Mouse (Mus musculus): ENCODE measurements around the gene Hecw2. TPM values are rescaled to one million over a fixed set of nuclear protein-coding genes. Genes with fewer than 3 reads are reported as not detected.

The Hecw2 gene
- polyA plus RNA-seq, 1 experiment from 2014 or later, result 8.3 TPM

- H3K4me2 ChIP-seq, result peak overlapping the region; percentile 77
- H3K27ac ChIP-seq (replicated peaks), result no peak overlapping the region
- peak overlapping the region; percentile 78 for H3K9ac ChIP-seq
- H3K36me3 ChIP-seq, result no peaks in the 10 kb centered on the region
- no peaks in the 10 kb centered on the region for H3K9me3 ChIP-seq
- no peaks in the 10 kb centered on the region for H3K27me3 ChIP-seq
- 1% methylated on average over 17 of the region's 17 CpGs for WGBS
- peak; percentile 60 for ATAC-seq (ENCODE audit: low read depth)
- H3K4me3 ChIP-seq, result peak overlapping the region; percentile 83
- peaks cover 8% of the 10 kb centered on the region; the same call in 1 of the 2 replicates for H3K4me1 ChIP-seq (replicated peaks)
Observed at GRCm38 (mm10) chr1:53784291-53784720, 410.7 kb downstream of the Hecw2 start.

- WGBS, result 90% methylated on average over 1 of the region's 1 CpGs
Observed at GRCm38 (mm10) chr1:53782956-53783355, 412.0 kb downstream of the Hecw2 start.

GRCm38 (mm10) chr1:53782079-53782478, 412.9 kb downstream of the Hecw2 start:
- H3K4me1 ChIP-seq (replicated peaks), result peaks cover 8% of the 10 kb centered on the region; the same call in 1 of the 2 replicates
- no peak overlapping the region for H3K4me2 ChIP-seq
- no peaks in the 10 kb centered on the region for H3K36me3 ChIP-seq
- H3K4me3 ChIP-seq, result no peak overlapping the region
- no peak overlapping the region for H3K27ac ChIP-seq (replicated peaks)
- no peak for ATAC-seq (ENCODE audit: low read depth)
- H3K9ac ChIP-seq, result no peak overlapping the region
- 88% methylated on average over 3 of the region's 3 CpGs for WGBS
- H3K9me3 ChIP-seq, result no peaks in the 10 kb centered on the region
- no peaks in the 10 kb centered on the region for H3K27me3 ChIP-seq

More at GRCm38 (mm10) chr1:53782956-53783355, 412.0 kb downstream of the Hecw2 start:
- H3K4me2 ChIP-seq, result no peak overlapping the region
- H3K36me3 ChIP-seq, result no peaks in the 10 kb centered on the region
- no peaks in the 10 kb centered on the region for H3K27me3 ChIP-seq
- H3K9me3 ChIP-seq, result no peaks in the 10 kb centered on the region
- H3K4me3 ChIP-seq, result no peak overlapping the region
- peaks cover 8% of the 10 kb centered on the region; the same call in 1 of the 2 replicates for H3K4me1 ChIP-seq (replicated peaks)
- H3K27ac ChIP-seq (replicated peaks), result no peak overlapping the region
- no peak overlapping the region for H3K9ac ChIP-seq
- ATAC-seq (ENCODE audit: low read depth), result no peak

GRCm38 (mm10) chr1:53781311-53781710, 413.7 kb downstream of the Hecw2 start:
- ATAC-seq (ENCODE audit: low read depth), result no peak
- no peaks in the 10 kb centered on the region for H3K27me3 ChIP-seq
- H3K36me3 ChIP-seq, result no peaks in the 10 kb centered on the region
- WGBS, result 79% methylated on average over 1 of the region's 1 CpGs
- no peak overlapping the region for H3K9ac ChIP-seq
- H3K9me3 ChIP-seq, result no peaks in the 10 kb centered on the region
- peaks cover 8% of the 10 kb centered on the region; the same call in 1 of the 2 replicates for H3K4me1 ChIP-seq (replicated peaks)
- no peak overlapping the region for H3K27ac ChIP-seq (replicated peaks)
- H3K4me2 ChIP-seq, result no peak overlapping the region
- H3K4me3 ChIP-seq, result no peak overlapping the region

GRCm38 (mm10) chr1:53776176-53776905, 418.6 kb downstream of the Hecw2 start:
- H3K27ac ChIP-seq (replicated peaks), result no peak overlapping the region
- H3K9ac ChIP-seq, result no peak overlapping the region
- no peak overlapping the region for H3K4me3 ChIP-seq
- no peaks in the 10 kb centered on the region for H3K27me3 ChIP-seq
- no peaks in the 10 kb centered on the region for H3K4me1 ChIP-seq (replicated peaks)
- WGBS, result 90% methylated on average over 7 of the region's 7 CpGs
- H3K36me3 ChIP-seq, result no peaks in the 10 kb centered on the region
- H3K9me3 ChIP-seq, result no peaks in the 10 kb centered on the region
- ATAC-seq (ENCODE audit: low read depth), result no peak
- no peak overlapping the region for H3K4me2 ChIP-seq

GRCm38 (mm10) chr1:53775545-53775944, 419.4 kb downstream of the Hecw2 start:
- 94% methylated on average over 2 of the region's 2 CpGs for WGBS
- no peak for ATAC-seq (ENCODE audit: low read depth)

GRCm38 (mm10) chr1:53775036-53775435, 419.9 kb downstream of the Hecw2 start:
- H3K27ac ChIP-seq (replicated peaks), result no peak overlapping the region

More at GRCm38 (mm10) chr1:53775545-53775944, 419.4 kb downstream of the Hecw2 start:
- H3K27ac ChIP-seq (replicated peaks), result no peak overlapping the region
- H3K4me2 ChIP-seq, result no peak overlapping the region
- H3K27me3 ChIP-seq, result no peaks in the 10 kb centered on the region
- H3K9me3 ChIP-seq, result no peaks in the 10 kb centered on the region
- H3K9ac ChIP-seq, result no peak overlapping the region
- no peak overlapping the region for H3K4me3 ChIP-seq
- no peaks in the 10 kb centered on the region for H3K4me1 ChIP-seq (replicated peaks)
- no peaks in the 10 kb centered on the region for H3K36me3 ChIP-seq

GRCm38 (mm10) chr1:53774571-53774970, 420.4 kb downstream of the Hecw2 start:
- Histone ChIP-seq H3K27ac (replicated peaks) (no peak overlapping the region), H3K27me3 (no peaks in the 10 kb centered on the region), H3K4me2 (no peak overlapping the region), H3K9ac (no peak overlapping the region), H3K4me1 (replicated peaks) (no peaks in the 10 kb centered on the region), H3K9me3 (no peaks in the 10 kb centered on the region), H3K4me3 (no peak overlapping the region), H3K36me3 (no peaks in the 10 kb centered on the region)
- 91% methylated on average over 3 of the region's 3 CpGs for WGBS
- no peak for ATAC-seq (ENCODE audit: low read depth)

More at GRCm38 (mm10) chr1:53775036-53775435, 419.9 kb downstream of the Hecw2 start:
- 87% methylated on average over 6 of the region's 6 CpGs for WGBS
- no peak overlapping the region for H3K9ac ChIP-seq
- no peaks in the 10 kb centered on the region for H3K4me1 ChIP-seq (replicated peaks)
- no peaks in the 10 kb centered on the region for H3K36me3 ChIP-seq
- no peak for ATAC-seq (ENCODE audit: low read depth)
- H3K4me2 ChIP-seq, result no peak overlapping the region
- H3K27me3 ChIP-seq, result no peaks in the 10 kb centered on the region
- H3K9me3 ChIP-seq, result no peaks in the 10 kb centered on the region
- no peak overlapping the region for H3K4me3 ChIP-seq

GRCm38 (mm10) chr1:53773994-53774393, 421.0 kb downstream of the Hecw2 start:
- H3K4me3 ChIP-seq, result no peak overlapping the region
- no peaks in the 10 kb centered on the region for H3K36me3 ChIP-seq
- no peak overlapping the region for H3K27ac ChIP-seq (replicated peaks)
- H3K27me3 ChIP-seq, result no peaks in the 10 kb centered on the region
- no peak for ATAC-seq (ENCODE audit: low read depth)
- no peaks in the 10 kb centered on the region for H3K9me3 ChIP-seq
- no peak overlapping the region for H3K4me2 ChIP-seq
- 58% methylated on average over 6 of the region's 6 CpGs for WGBS
- no peaks in the 10 kb centered on the region for H3K4me1 ChIP-seq (replicated peaks)
- no peak overlapping the region for H3K9ac ChIP-seq

GRCm38 (mm10) chr1:53772967-53773366, 422.0 kb downstream of the Hecw2 start:
- WGBS, result 94% methylated on average over 3 of the region's 3 CpGs

GRCm38 (mm10) chr1:53771476-53771875, 423.5 kb downstream of the Hecw2 start:
- no peaks in the 10 kb centered on the region for H3K36me3 ChIP-seq
- 92% methylated on average over 6 of the region's 6 CpGs for WGBS
- ATAC-seq (ENCODE audit: low read depth), result no peak
- H3K9ac ChIP-seq, result no peak overlapping the region
- no peak overlapping the region for H3K27ac ChIP-seq (replicated peaks)
- H3K9me3 ChIP-seq, result no peaks in the 10 kb centered on the region
- no peaks in the 10 kb centered on the region for H3K27me3 ChIP-seq
- no peaks in the 10 kb centered on the region for H3K4me1 ChIP-seq (replicated peaks)
- no peak overlapping the region for H3K4me2 ChIP-seq
- H3K4me3 ChIP-seq, result no peak overlapping the region

More at GRCm38 (mm10) chr1:53772967-53773366, 422.0 kb downstream of the Hecw2 start:
- no peaks in the 10 kb centered on the region for H3K4me1 ChIP-seq (replicated peaks)
- no peaks in the 10 kb centered on the region for H3K36me3 ChIP-seq
- H3K4me3 ChIP-seq, result no peak overlapping the region
- no peak overlapping the region for H3K4me2 ChIP-seq
- no peak overlapping the region for H3K9ac ChIP-seq
- H3K27me3 ChIP-seq, result no peaks in the 10 kb centered on the region
- no peaks in the 10 kb centered on the region for H3K9me3 ChIP-seq
- H3K27ac ChIP-seq (replicated peaks), result no peak overlapping the region
- no peak for ATAC-seq (ENCODE audit: low read depth)

GRCm38 (mm10) chr1:53766112-53766511, 428.9 kb downstream of the Hecw2 start:
- no peak overlapping the region for H3K27ac ChIP-seq (replicated peaks)

More at GRCm38 (mm10) chr1:53766112-53766511, 428.9 kb downstream of the Hecw2 start:
- ATAC-seq (ENCODE audit: low read depth), result no peak
- 0 out of 2 replicates have a peak, but pooled peaks cover 3% of the 10 kb centered on the region for H3K4me1 ChIP-seq (replicated peaks)
- no peak overlapping the region for H3K4me3 ChIP-seq
- no peaks in the 10 kb centered on the region for H3K27me3 ChIP-seq
- no peaks in the 10 kb centered on the region for H3K9me3 ChIP-seq
- 92% methylated on average over 2 of the region's 2 CpGs for WGBS
- no peak overlapping the region for H3K9ac ChIP-seq
- H3K36me3 ChIP-seq, result peaks cover 4% of the 10 kb centered on the region; the same call in 1 of the 2 replicates
- no peak overlapping the region for H3K4me2 ChIP-seq

Measured in neural tube, embryonic 13.5 days (tissue).